Mouse (Mus musculus): ENCODE data around the gene Aldh1l1. TPM values are rescaled to one million over a fixed set of nuclear protein-coding genes. Genes with fewer than 3 reads are reported as not detected.

Aldh1l1 gene
- total and polyA plus RNA-seq, 3 experiments: 0.05 TPM; not detected in 2

GRCm38 (mm10) chr6:90473630-90474360 lies 12.4 kb upstream of the Aldh1l1 start:
- Histone ChIP-seq H3K27me3 (ENCODE audit: insufficient read depth, low read length) (peaks cover 34% of the 10 kb centered on the region), H3K9me3 (replicated peaks) (no peaks in the 10 kb centered on the region), H3K36me3 (replicated peaks) (no peaks in the 10 kb centered on the region), H3K4me1 (ENCODE audit: insufficient read depth, low read depth, low read length) (no peaks in the 10 kb centered on the region), H3K4me3 (ENCODE audit: low read depth, low read length) (no peak overlapping the region)
- ATAC-seq (ENCODE audit: extremely low read depth, insufficient number of reproducible peaks, low FRiP score, poor library complexity, severe bottlenecking) (no peak), DNase-seq (ENCODE audit: low spot score) (no peak)
- no peak for TF ChIP-seq GATA2 (IDR thresholded peaks at IDR 0.05; ENCODE audit: borderline replicate concordance, low read depth, low read length)
- TF ChIP-seq CTCF (IDR thresholded peaks at IDR 0.05; ENCODE audit: low read depth, low read length): no peak
- no peak for TF ChIP-seq TAL1 (conservative IDR thresholded peaks at IDR 0.05; ENCODE audit: low read depth, low read length)
- no peak for TF ChIP-seq POLR2AphosphoS5 (IDR thresholded peaks at IDR 0.05; ENCODE audit: insufficient replicate concordance, low read depth, low read length)
- TF ChIP-seq GATA1 (IDR thresholded peaks at IDR 0.05; ENCODE audit: borderline replicate concordance, low read length): no peak

GRCm38 (mm10) chr6:90474361-90474750 lies 11.9 kb upstream of the Aldh1l1 start:
- TF ChIP-seq GATA2 (IDR thresholded peaks at IDR 0.05; ENCODE audit: borderline replicate concordance, low read depth, low read length) (no peak), POLR2AphosphoS5 (IDR thresholded peaks at IDR 0.05; ENCODE audit: insufficient replicate concordance, low read depth, low read length) (no peak), CTCF (IDR thresholded peaks at IDR 0.05; ENCODE audit: low read depth, low read length) (no peak), GATA1 (IDR thresholded peaks at IDR 0.05; ENCODE audit: borderline replicate concordance, low read length) (no peak), TAL1 (conservative IDR thresholded peaks at IDR 0.05; ENCODE audit: low read depth, low read length) (no peak)
- no peaks in the 10 kb centered on the region for H3K9me3 ChIP-seq (replicated peaks)
- no peak for ATAC-seq (ENCODE audit: extremely low read depth, insufficient number of reproducible peaks, low FRiP score, poor library complexity, severe bottlenecking)
- H3K4me3 ChIP-seq (ENCODE audit: low read depth, low read length): no peak overlapping the region
- no peaks in the 10 kb centered on the region for H3K4me1 ChIP-seq (ENCODE audit: insufficient read depth, low read depth, low read length)
- H3K27me3 ChIP-seq (ENCODE audit: insufficient read depth, low read length): peaks cover 34% of the 10 kb centered on the region
- DNase-seq (ENCODE audit: low spot score): no peak
- no peaks in the 10 kb centered on the region for H3K36me3 ChIP-seq (replicated peaks)

- Histone ChIP-seq H3K4me3 (ENCODE audit: low read depth, low read length) (no peak overlapping the region), H3K27me3 (ENCODE audit: insufficient read depth, low read length) (peaks cover 34% of the 10 kb centered on the region), H3K36me3 (replicated peaks) (no peaks in the 10 kb centered on the region), H3K9me3 (replicated peaks) (no peaks in the 10 kb centered on the region), H3K4me1 (ENCODE audit: insufficient read depth, low read depth, low read length) (no peaks in the 10 kb centered on the region)
- DNase-seq (ENCODE audit: low spot score) (no peak), ATAC-seq (ENCODE audit: extremely low read depth, insufficient number of reproducible peaks, low FRiP score, poor library complexity, severe bottlenecking) (no peak)
- TF ChIP-seq POLR2AphosphoS5 (IDR thresholded peaks at IDR 0.05; ENCODE audit: insufficient replicate concordance, low read depth, low read length): no peak
- TF ChIP-seq GATA2 (IDR thresholded peaks at IDR 0.05; ENCODE audit: borderline replicate concordance, low read depth, low read length): no peak
- no peak for TF ChIP-seq CTCF (IDR thresholded peaks at IDR 0.05; ENCODE audit: low read depth, low read length)
- TF ChIP-seq TAL1 (conservative IDR thresholded peaks at IDR 0.05; ENCODE audit: low read depth, low read length): no peak
- TF ChIP-seq GATA1 (IDR thresholded peaks at IDR 0.05; ENCODE audit: borderline replicate concordance, low read length): no peak
These were observed 10.9 kb upstream of the Aldh1l1 start for GRCm38 (mm10) chr6:90475176-90475853.

GRCm38 (mm10) chr6:90475854-90476212 lies 10.4 kb upstream of the Aldh1l1 start:
- no peak for ATAC-seq (ENCODE audit: extremely low read depth, insufficient number of reproducible peaks, low FRiP score, poor library complexity, severe bottlenecking)
- no peaks in the 10 kb centered on the region for H3K9me3 ChIP-seq (replicated peaks)
- H3K36me3 ChIP-seq (replicated peaks): no peaks in the 10 kb centered on the region
- H3K4me1 ChIP-seq (ENCODE audit: insufficient read depth, low read depth, low read length): no peaks in the 10 kb centered on the region
- DNase-seq (ENCODE audit: low spot score): no peak
- H3K27me3 ChIP-seq (ENCODE audit: insufficient read depth, low read length): peaks cover 30% of the 10 kb centered on the region
- no peak overlapping the region for H3K4me3 ChIP-seq (ENCODE audit: low read depth, low read length)
- TF ChIP-seq GATA1 (IDR thresholded peaks at IDR 0.05; ENCODE audit: borderline replicate concordance, low read length) (no peak), TAL1 (conservative IDR thresholded peaks at IDR 0.05; ENCODE audit: low read depth, low read length) (no peak), CTCF (IDR thresholded peaks at IDR 0.05; ENCODE audit: low read depth, low read length) (no peak), POLR2AphosphoS5 (IDR thresholded peaks at IDR 0.05; ENCODE audit: insufficient replicate concordance, low read depth, low read length) (no peak), GATA2 (IDR thresholded peaks at IDR 0.05; ENCODE audit: borderline replicate concordance, low read depth, low read length) (no peak)

GRCm38 (mm10) chr6:90476941-90477518 lies 9.2 kb upstream of the Aldh1l1 start:
- peaks cover 20% of the 10 kb centered on the region for H3K27me3 ChIP-seq (ENCODE audit: insufficient read depth, low read length)

GRCm38 (mm10) chr6:90484249-90484648 lies 2.0 kb upstream of the Aldh1l1 start:
- DNase-seq (ENCODE audit: low spot score) (no peak), ATAC-seq (ENCODE audit: extremely low read depth, insufficient number of reproducible peaks, low FRiP score, poor library complexity, severe bottlenecking) (no peak)
- Histone ChIP-seq H3K36me3 (replicated peaks) (no peaks in the 10 kb centered on the region), H3K4me1 (ENCODE audit: insufficient read depth, low read depth, low read length) (no peaks in the 10 kb centered on the region), H3K27me3 (ENCODE audit: insufficient read depth, low read length) (0 out of 2 replicates have a peak, but pooled peaks cover 3% of the 10 kb centered on the region), H3K4me3 (ENCODE audit: low read depth, low read length) (no peak overlapping the region), H3K9me3 (replicated peaks) (no peaks in the 10 kb centered on the region)
- no peak for TF ChIP-seq POLR2AphosphoS5 (IDR thresholded peaks at IDR 0.05; ENCODE audit: insufficient replicate concordance, low read depth, low read length)
- no peak for TF ChIP-seq TAL1 (conservative IDR thresholded peaks at IDR 0.05; ENCODE audit: low read depth, low read length)
- TF ChIP-seq GATA2 (IDR thresholded peaks at IDR 0.05; ENCODE audit: borderline replicate concordance, low read depth, low read length): no peak
- TF ChIP-seq GATA1 (IDR thresholded peaks at IDR 0.05; ENCODE audit: borderline replicate concordance, low read length): no peak
- no peak for TF ChIP-seq CTCF (IDR thresholded peaks at IDR 0.05; ENCODE audit: low read depth, low read length)

More at GRCm38 (mm10) chr6:90476941-90477518, 9.2 kb upstream of the Aldh1l1 start:
- no peak for DNase-seq (ENCODE audit: low spot score)
- Histone ChIP-seq H3K9me3 (replicated peaks) (no peaks in the 10 kb centered on the region), H3K4me1 (ENCODE audit: insufficient read depth, low read depth, low read length) (no peaks in the 10 kb centered on the region), H3K36me3 (replicated peaks) (no peaks in the 10 kb centered on the region), H3K4me3 (ENCODE audit: low read depth, low read length) (no peak overlapping the region)
- ATAC-seq (ENCODE audit: extremely low read depth, insufficient number of reproducible peaks, low FRiP score, poor library complexity, severe bottlenecking): no peak
- TF ChIP-seq CTCF (IDR thresholded peaks at IDR 0.05; ENCODE audit: low read depth, low read length) (no peak), TAL1 (conservative IDR thresholded peaks at IDR 0.05; ENCODE audit: low read depth, low read length) (no peak), GATA1 (IDR thresholded peaks at IDR 0.05; ENCODE audit: borderline replicate concordance, low read length) (no peak), POLR2AphosphoS5 (IDR thresholded peaks at IDR 0.05; ENCODE audit: insufficient replicate concordance, low read depth, low read length) (no peak), GATA2 (IDR thresholded peaks at IDR 0.05; ENCODE audit: borderline replicate concordance, low read depth, low read length) (no peak)

All from G1E (cell line).